Mouse (Mus musculus) liver, embryonic 14 days (tissue): ENCODE data around the gene Guca2b. TPM values are rescaled to one million over a fixed set of nuclear protein-coding genes. Genes with fewer than 3 reads are reported as not detected.

Source experiments
- polyA plus RNA-seq: library from polyadenylated mRNA; depleted of rRNA; stranded (reverse); fragments of >200 nt; gene quantifications from 2 replicates; pipeline ENCODE4 v1.2.3, GENCODE M21; 2012; rRNA removed

Gene Guca2b
- polyA plus RNA-seq, result 0.09 and 0.25 TPM in 2 replicates

DNA sequence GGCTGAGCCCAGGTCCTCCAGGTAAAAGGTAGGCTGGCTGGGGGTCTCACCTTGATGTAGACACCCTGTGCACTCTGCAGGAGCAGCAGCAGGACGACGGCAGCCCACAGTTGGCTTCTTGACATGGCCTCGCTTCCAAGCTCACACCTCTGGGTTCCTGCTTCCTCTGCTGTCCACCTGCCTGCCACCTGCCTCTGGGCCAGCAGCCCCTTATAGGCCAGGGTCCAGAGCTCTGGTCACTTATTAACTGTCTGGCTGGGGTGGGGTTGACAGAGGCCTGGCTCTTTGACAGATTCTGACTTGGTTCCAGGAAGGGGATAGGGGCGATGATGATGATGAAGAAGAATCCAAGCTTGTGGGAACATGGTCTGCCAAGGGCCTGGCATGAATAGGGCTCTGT lies at the start of gene Guca2b:
TSS of gene Guca2b (minus strand) at position 224 of the 400 bp plus-strand sequence.

DNA sequence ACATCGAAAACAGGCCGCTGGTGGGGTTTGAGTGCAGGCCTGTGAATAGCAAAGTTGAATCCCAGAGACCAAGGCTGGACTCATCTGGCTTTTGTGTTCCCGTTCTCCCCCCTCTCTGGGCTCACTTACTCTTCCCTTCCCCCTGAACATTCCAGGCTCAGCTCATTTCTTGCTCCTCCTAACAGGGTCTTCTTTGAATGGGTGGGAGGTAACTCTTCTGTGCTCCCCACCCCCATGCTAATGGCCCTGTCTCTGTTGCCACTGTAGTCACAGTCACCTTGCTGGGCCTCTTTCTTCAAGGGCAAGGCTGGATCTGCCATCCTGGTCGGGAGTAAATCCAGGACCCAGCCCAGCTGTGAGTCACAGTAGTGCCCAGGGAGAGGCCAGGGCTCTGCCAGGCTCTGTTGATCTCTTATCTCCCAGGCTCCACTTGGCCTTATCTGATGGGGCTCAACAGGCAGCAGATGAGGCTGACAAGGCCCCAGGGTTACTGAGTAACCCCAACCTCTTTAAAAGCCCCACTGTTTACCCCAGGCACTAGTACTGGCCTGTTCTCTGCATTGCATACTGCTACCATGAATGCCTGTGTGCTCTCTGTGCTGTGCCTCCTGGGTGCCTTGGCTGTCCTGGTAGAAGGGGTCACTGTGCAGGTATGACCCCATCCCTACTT lies 21.4 kb downstream of the Guca2b start, which contains the start of gene Guca2a:
TSS of gene Guca2a (plus strand) at position 529 of the 670 bp plus-strand sequence.

Other genes starting within 250 kb of the Guca2b start
- 0.48 and 0.51 TPM in 2 replicates for gene Ccdc30, start 243.4 kb downstream of the Guca2b start, polyA plus RNA-seq
- 6.7 and 7.5 TPM in 2 replicates for gene Ppcs, start 236.5 kb downstream of the Guca2b start, polyA plus RNA-seq
- gene Zmynd12, start 236.1 kb downstream of the Guca2b start, polyA plus RNA-seq, result 0.07 and 0.13 TPM in 2 replicates
- gene Rimkla, start 166.3 kb downstream of the Guca2b start, polyA plus RNA-seq, result 0.01 TPM in 2 replicates
- 5.1 and 5.3 TPM in 2 replicates for gene Foxj3, start 122.0 kb downstream of the Guca2b start, polyA plus RNA-seq
- gene Frg2f1, start 119.4 kb downstream of the Guca2b start, polyA plus RNA-seq, result 1.1 and 1.2 TPM in 2 replicates
- 0.09 TPM in 1 of 2 replicates, not detected in the other for gene Guca2a, start 21.2 kb downstream of the Guca2b start, polyA plus RNA-seq
- 1.5 and 1.7 TPM in 2 replicates for gene Hivep3, start 74.8 kb upstream of the Guca2b start, polyA plus RNA-seq